Mouse (Mus musculus) midbrain, embryonic 14.5 days (tissue): ENCODE data around the gene Ccdc32. TPM values are rescaled to one million over a fixed set of nuclear protein-coding genes. Genes with fewer than 3 reads are reported as not detected.
"Not testable (repeated sequence)": the region's sequence is repeated elsewhere in the genome, so short reads cannot be mapped to it uniquely, and the experiment has no call there.

Experiments used
- ATAC-seq: fragments of 200-750 bp; cut with Nextera tagmentation; 2 replicates; pipeline ENCODE4 v1.8.0; 2017; ENCODE audit warnings: moderate number of reproducible peaks, moderate library complexity; ENCODE audit not compliant: low FRiP score, low TSS enrichment
- DNase-seq: peaks from one replicate; pipeline ENCODE4 v3.0.0-alpha.2; 2015
- H3K27ac ChIP-seq: fragments of 300-500 bp; sonication (generic); replicated peaks from 2 replicates; pipeline ENCODE4 v1.5.1; 2014; ENCODE audit warnings: mild to moderate bottlenecking, low read depth, low read length, moderate library complexity
- H3K27me3 ChIP-seq: fragments of 300-500 bp; sonication (generic); 2 replicates; pipeline ENCODE4 v1.6.1; 2014; ENCODE audit warnings: low read length, control low read depth, mixed read lengths; ENCODE audit not compliant: control insufficient read depth, insufficient read depth
- H3K36me3 ChIP-seq: fragments of 300-500 bp; sonication (generic); 2 replicates; pipeline ENCODE4 v1.6.1; 2014; ENCODE audit warnings: low read length, control low read depth; ENCODE audit not compliant: control insufficient read depth, insufficient read depth
- H3K4me1 ChIP-seq: fragments of 300-500 bp; sonication (generic); 2 replicates; pipeline ENCODE4 v1.6.1; 2014; ENCODE audit warnings: mild to moderate bottlenecking, antibody characterized with exemption, low read length, control low read depth; ENCODE audit not compliant: control insufficient read depth, insufficient read depth
- H3K4me2 ChIP-seq: fragments of 300-500 bp; sonication (generic); 2 replicates; pipeline ENCODE4 v1.6.1; 2014; ENCODE audit warnings: mild to moderate bottlenecking, low read length, moderate library complexity
- H3K4me3 ChIP-seq: fragments of 300-500 bp; sonication (generic); replicated peaks from 2 replicates; pipeline ENCODE4 v1.5.1; 2014; ENCODE audit warnings: low read depth, low read length
- H3K9ac ChIP-seq: fragments of 300-500 bp; sonication (generic); replicated peaks from 2 replicates; pipeline ENCODE4 v1.6.1; 2014; ENCODE audit warnings: mild to moderate bottlenecking, low read length, moderate library complexity
- H3K9me3 ChIP-seq: fragments of 300-500 bp; sonication (generic); 2 replicates; pipeline ENCODE4 v1.6.1; 2016; ENCODE audit warnings: low read length, control low read depth, mixed read lengths; ENCODE audit not compliant: control insufficient read depth
- WGBS: fragments of 180-500 bp; shearing (Covaris S2); extraction: QIAGEN DNeasy Blood & Tissue Kit; methylation state at CpG from one replicate; pipeline ENCODE4 v1.1.7; 2014; 5-methylcytosine and 5-hydroxymethylcytosine counted together
- polyA plus RNA-seq: library from polyadenylated mRNA; unstranded; fragments of >200 nt; fragmentation: Nextera tagmentation; extraction: Ambion mirVana; gene quantifications from 2 replicates; pipeline ENCODE4 v1.2.1, GENCODE M21; 2014

Gene Ccdc32
- polyA plus RNA-seq, 1 experiment from 2014 or later = 37.0 TPM

- Histone ChIP-seq H3K4me3 (no peak overlapping the region), H3K36me3 (peaks cover 27% of the 10 kb centered on the region), H3K27ac (peak overlapping the region; percentile 70), H3K9me3 (peaks cover 3% of the 10 kb centered on the region; the same call in 1 of the 2 replicates), H3K9ac (no peak overlapping the region), H3K4me1 (peaks cover 3% of the 10 kb centered on the region; the same call in 1 of the 2 replicates), H3K27me3 (no peaks in the 10 kb centered on the region), H3K4me2 (peak overlapping the region; percentile 23)
- WGBS = 5% methylated on average over 5 of the region's 5 CpGs
- ATAC-seq = peak; percentile 71; the same call in 1 of the 2 replicates
- peak; percentile 70 for DNase-seq
Measured at GRCm38 (mm10) chr2:119019131-119019530, 10.1 kb downstream of the Ccdc32 start.

GRCm38 (mm10) chr2:119018391-119019122, 10.6 kb downstream of the Ccdc32 start:
- ATAC-seq = peak; percentile 55; the same call in 1 of the 2 replicates
- Histone ChIP-seq H3K4me2 (peak overlapping the region; percentile 23), H3K27ac (peak overlapping the region; percentile 70), H3K9ac (no peak overlapping the region), H3K9me3 (peaks cover 3% of the 10 kb centered on the region; the same call in 1 of the 2 replicates), H3K4me1 (peaks cover 3% of the 10 kb centered on the region; the same call in 1 of the 2 replicates), H3K4me3 (no peak overlapping the region), H3K27me3 (no peaks in the 10 kb centered on the region), H3K36me3 (peaks cover 23% of the 10 kb centered on the region)
- WGBS = 51% methylated on average over 22 of the region's 22 CpGs
- peak; percentile 63 for DNase-seq

- peaks cover 3% of the 10 kb centered on the region; the same call in 1 of the 2 replicates for H3K9me3 ChIP-seq
- H3K36me3 ChIP-seq = peaks cover 23% of the 10 kb centered on the region
- no peak overlapping the region for H3K27ac ChIP-seq
- H3K4me2 ChIP-seq = no peak overlapping the region
- no peak overlapping the region for H3K4me3 ChIP-seq
- ATAC-seq (no peak), DNase-seq (no peak)
- peaks cover 3% of the 10 kb centered on the region; the same call in 1 of the 2 replicates for H3K4me1 ChIP-seq
- no peaks in the 10 kb centered on the region for H3K27me3 ChIP-seq
- 91% methylated on average over 3 of the region's 3 CpGs for WGBS
- H3K9ac ChIP-seq = no peak overlapping the region
Measured at GRCm38 (mm10) chr2:119017647-119018046, 11.5 kb downstream of the Ccdc32 start.

GRCm38 (mm10) chr2:119016312-119016711, 12.9 kb downstream of the Ccdc32 start:
- 82% methylated on average over 4 of the region's 4 CpGs for WGBS
- not testable (repeated sequence) for H3K4me3 ChIP-seq, H3K9me3 ChIP-seq, H3K27me3 ChIP-seq, H3K27ac ChIP-seq, DNase-seq, ATAC-seq, H3K4me2 ChIP-seq, H3K9ac ChIP-seq, H3K4me1 ChIP-seq
- peaks cover 15% of the 10 kb centered on the region for H3K36me3 ChIP-seq

- Histone ChIP-seq H3K27ac (no peak overlapping the region), H3K9ac (no peak overlapping the region), H3K4me2 (no peak overlapping the region), H3K4me1 (peaks cover 3% of the 10 kb centered on the region; the same call in 1 of the 2 replicates), H3K36me3 (peaks cover 9% of the 10 kb centered on the region), H3K4me3 (no peak overlapping the region), H3K27me3 (no peaks in the 10 kb centered on the region), H3K9me3 (peaks cover 3% of the 10 kb centered on the region; the same call in 1 of the 2 replicates)
- WGBS = 79% methylated on average over 12 of the region's 12 CpGs
- DNase-seq (no peak), ATAC-seq (no peak)
Measured at GRCm38 (mm10) chr2:119015604-119016180, 13.5 kb downstream of the Ccdc32 start.

- peaks cover 9% of the 10 kb centered on the region for H3K36me3 ChIP-seq
- DNase-seq = no peak
- H3K4me2 ChIP-seq = no peak overlapping the region
- no peak overlapping the region for H3K27ac ChIP-seq
- peaks cover 3% of the 10 kb centered on the region; the same call in 1 of the 2 replicates for H3K4me1 ChIP-seq
- WGBS = 85% methylated on average over 7 of the region's 7 CpGs
- H3K9ac ChIP-seq = no peak overlapping the region
- no peaks in the 10 kb centered on the region for H3K27me3 ChIP-seq
- H3K9me3 ChIP-seq = peaks cover 3% of the 10 kb centered on the region; the same call in 1 of the 2 replicates
- ATAC-seq = no peak
- no peak overlapping the region for H3K4me3 ChIP-seq
Measured at GRCm38 (mm10) chr2:119014989-119015388, 14.2 kb downstream of the Ccdc32 start.

GRCm38 (mm10) chr2:119009376-119009775, 19.8 kb downstream of the Ccdc32 start:
- no peaks in the 10 kb centered on the region for H3K36me3 ChIP-seq
- ATAC-seq (no peak), DNase-seq (no peak)
- H3K4me2 ChIP-seq = no peak overlapping the region
- H3K4me3 ChIP-seq = no peak overlapping the region
- no peaks in the 10 kb centered on the region for H3K9me3 ChIP-seq
- H3K27me3 ChIP-seq = no peaks in the 10 kb centered on the region
- WGBS = 94% methylated on average over 2 of the region's 2 CpGs
- H3K27ac ChIP-seq = no peak overlapping the region
- no peak overlapping the region for H3K9ac ChIP-seq
- H3K4me1 ChIP-seq = no peaks in the 10 kb centered on the region

- no peaks in the 10 kb centered on the region for H3K9me3 ChIP-seq
- H3K4me2 ChIP-seq = no peak overlapping the region
- no peaks in the 10 kb centered on the region for H3K36me3 ChIP-seq
- H3K9ac ChIP-seq = no peak overlapping the region
- H3K27me3 ChIP-seq = no peaks in the 10 kb centered on the region
- no peaks in the 10 kb centered on the region for H3K4me1 ChIP-seq
- no peak for ATAC-seq
- no peak overlapping the region for H3K27ac ChIP-seq
- DNase-seq = no peak
- 88% methylated on average over 7 of the region's 7 CpGs for WGBS
- no peak overlapping the region for H3K4me3 ChIP-seq
Measured at GRCm38 (mm10) chr2:119006886-119007285, 22.3 kb downstream of the Ccdc32 start.
